Mouse (Mus musculus): ENCODE results near the gene Rcan3.

Gene Rcan3

GRCm38 (mm10) chr4:135411633-135412032 lies 22.0 kb downstream of the Rcan3 start:
- DNase-seq = peak; percentile 57

- peak; percentile 34 for DNase-seq
Observed at GRCm38 (mm10) chr4:135406180-135406579, 27.5 kb downstream of the Rcan3 start.

GRCm38 (mm10) chr4:135404916-135405315 lies 28.7 kb downstream of the Rcan3 start:
- DNase-seq = no peak

GRCm38 (mm10) chr4:135404048-135404447 lies 29.6 kb downstream of the Rcan3 start:
- DNase-seq = no peak

DNA sequence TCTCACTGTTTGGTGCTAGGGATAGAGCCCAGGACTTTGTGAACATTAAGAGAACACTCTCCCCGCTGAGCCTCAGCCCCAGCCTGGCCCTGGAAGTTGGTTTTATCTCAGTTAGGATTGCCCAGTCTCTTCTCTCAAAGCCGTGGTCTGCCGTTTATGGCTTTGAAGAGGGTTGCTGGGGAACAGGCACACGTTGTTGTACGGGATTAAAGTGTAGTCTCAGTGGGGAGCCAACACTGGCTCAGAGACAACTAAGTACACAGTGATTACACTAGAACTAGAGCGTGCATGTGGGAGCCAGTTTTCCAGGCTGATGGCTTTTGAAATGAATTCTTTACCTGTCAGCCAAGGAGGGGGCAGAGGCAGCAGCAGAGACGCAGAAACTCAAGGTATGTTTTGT lies 31.8 kb downstream of the Rcan3 start:
- DNase-seq = no peak

DNA sequence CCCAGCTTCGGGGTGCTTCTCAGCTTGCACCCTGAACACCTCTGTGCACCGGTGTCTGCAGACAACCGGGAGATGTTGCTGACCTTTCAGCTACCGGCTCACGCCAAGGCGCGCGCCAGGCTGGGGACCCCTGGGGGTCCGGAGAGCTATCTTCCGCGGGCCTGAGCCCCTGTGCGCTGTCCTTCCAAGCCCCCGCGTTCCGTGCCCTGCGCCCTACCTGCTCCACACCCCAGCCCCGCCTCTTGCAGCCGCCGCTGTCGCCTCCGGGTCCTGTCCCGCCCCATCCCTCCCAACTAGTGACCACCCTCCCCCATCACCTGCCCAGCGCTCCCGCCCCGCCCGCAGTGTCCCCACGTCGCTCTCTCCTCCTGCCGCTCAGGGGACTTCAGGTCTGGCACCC lies 35.7 kb downstream of the Rcan3 start, which contains the start of gene Ncmap:
Gene Ncmap (minus strand): TSS at position 237 of the 400 bp plus-strand sequence.
- no peak for DNase-seq

DNA sequence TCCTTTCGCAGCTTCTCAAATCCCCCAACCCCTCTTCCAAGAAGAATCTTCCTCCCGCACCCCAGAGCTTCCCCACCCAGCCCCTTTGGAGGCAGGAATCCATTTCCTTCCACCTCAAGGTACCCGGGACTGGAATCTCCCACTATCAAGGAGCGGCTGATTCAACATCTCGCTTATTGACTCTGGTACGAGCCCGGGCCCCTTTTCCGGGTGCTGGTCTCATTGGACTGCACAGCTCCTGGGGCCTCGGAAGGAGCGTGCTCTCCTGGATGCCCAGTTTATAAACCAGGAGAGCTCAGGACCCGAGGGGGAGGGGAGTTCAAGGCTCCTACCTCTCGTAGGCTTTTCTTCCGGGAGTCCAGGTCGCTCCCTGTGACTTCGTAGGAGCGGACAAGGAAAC lies 36.1 kb downstream of the Rcan3 start:
- DNase-seq = no peak

- no peak for DNase-seq
Observed at GRCm38 (mm10) chr4:135396303-135396702, 37.4 kb downstream of the Rcan3 start.

GRCm38 (mm10) chr4:135395375-135395774 lies 38.3 kb downstream of the Rcan3 start:
- DNase-seq = no peak

DNA sequence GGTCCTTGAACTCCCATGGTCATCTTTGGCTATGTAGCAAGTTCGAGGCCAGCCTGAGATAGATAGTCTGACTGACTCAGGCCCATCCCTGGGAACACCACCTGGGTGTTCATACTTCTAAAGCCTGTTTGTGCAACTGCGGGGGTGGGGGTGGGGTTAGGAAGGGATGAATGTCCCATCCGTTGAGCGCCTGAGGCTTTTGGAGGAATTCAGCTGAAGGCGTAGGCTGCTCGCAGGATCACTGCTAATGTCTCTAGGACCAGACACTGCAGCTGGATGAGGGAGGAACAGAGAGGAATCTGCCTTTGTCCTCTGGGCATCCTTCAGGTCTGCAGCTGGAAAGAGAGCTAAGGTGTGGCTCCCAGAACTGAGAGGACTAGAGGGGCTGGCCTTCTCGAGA lies 39.0 kb downstream of the Rcan3 start:
- DNase-seq = no peak

DNA sequence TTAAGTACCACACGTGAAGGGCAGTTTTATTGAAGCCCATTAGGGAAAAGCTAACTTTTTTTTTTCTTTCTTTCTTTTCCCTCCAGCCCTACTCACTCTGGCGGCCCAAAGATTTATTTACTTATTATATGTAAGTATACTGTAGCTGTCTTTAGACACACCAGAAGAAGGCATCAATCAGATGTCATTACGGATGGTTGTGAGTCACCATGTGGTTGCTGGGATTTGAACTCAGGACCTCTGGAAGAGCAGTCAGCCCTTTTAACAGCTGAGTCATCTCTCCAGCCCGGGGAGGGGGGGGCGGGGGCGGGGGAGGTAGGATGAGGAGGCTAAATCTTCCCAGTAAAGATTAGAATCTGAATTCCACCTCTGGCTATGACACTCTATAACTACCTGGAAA lies 40.3 kb downstream of the Rcan3 start:
- DNase-seq = no peak

GRCm38 (mm10) chr4:135392801-135393200 lies 40.9 kb downstream of the Rcan3 start:
- no peak for DNase-seq

DNA sequence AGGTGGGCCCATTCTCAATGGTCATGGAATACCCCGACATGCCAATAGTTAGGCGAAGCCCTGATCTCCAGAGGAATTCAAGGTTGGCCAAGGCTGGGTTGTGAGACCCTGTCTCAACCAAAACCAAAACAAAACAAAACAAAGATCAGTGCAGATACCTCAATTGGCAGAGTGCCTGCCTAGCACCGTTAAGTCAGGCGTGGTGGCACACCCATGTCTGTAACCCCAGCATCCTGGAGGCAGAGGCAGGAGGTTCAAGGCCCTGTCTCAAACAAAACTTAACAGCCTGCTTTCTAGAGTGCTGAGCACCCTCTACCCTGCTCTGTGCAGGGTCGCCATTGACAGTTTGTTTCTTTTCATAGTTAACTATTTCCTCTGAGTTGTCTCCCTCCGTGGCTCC lies 42.6 kb downstream of the Rcan3 start:
- no peak for DNase-seq

- DNase-seq = no peak
Observed at GRCm38 (mm10) chr4:135385614-135386013, 48.0 kb downstream of the Rcan3 start.

DNA sequence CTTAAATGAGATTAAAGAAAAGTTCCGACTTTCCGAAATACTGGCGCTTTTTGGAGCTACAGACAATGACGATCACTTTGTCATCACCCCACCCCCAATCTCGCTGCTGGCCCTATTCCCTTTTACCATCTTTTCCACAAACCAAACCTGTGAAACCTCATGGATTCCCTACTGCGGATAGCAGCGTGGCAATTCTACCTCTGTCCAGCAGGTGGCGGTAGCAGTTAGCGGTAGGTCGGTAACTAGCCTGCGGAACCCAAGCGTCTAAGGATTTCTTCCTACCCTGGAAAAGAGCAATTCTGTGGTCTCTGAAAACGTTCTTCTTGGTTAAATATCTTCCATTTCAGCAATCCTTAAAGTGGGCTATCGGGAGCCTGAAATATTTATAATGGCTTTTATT lies 51.3 kb downstream of the Rcan3 start:
- DNase-seq = peak; percentile 67

- no peak for DNase-seq
Observed at GRCm38 (mm10) chr4:135381355-135381754, 52.3 kb downstream of the Rcan3 start.

DNA sequence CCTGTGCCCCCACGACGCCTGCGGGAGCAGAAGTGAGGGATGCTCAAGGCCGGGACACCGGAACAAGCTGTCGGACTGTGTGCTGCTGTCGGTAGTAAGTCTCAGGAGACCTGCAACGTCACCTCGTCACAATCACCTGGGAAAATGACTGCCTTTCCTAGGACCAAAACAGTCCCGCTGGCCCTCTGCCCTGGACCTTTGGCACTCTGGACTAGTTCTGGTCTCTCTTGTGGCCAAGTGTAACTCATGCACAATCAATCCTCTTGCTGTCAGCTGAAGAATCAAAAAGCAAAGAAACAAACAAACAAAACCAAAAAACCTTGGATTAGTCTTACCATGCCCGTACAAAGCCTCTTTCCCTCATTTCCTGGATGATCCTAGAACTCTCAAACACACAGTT lies 56.4 kb downstream of the Rcan3 start:
- no peak for DNase-seq

- no peak for DNase-seq
Observed at GRCm38 (mm10) chr4:135375444-135375843, 58.2 kb downstream of the Rcan3 start.

DNA sequence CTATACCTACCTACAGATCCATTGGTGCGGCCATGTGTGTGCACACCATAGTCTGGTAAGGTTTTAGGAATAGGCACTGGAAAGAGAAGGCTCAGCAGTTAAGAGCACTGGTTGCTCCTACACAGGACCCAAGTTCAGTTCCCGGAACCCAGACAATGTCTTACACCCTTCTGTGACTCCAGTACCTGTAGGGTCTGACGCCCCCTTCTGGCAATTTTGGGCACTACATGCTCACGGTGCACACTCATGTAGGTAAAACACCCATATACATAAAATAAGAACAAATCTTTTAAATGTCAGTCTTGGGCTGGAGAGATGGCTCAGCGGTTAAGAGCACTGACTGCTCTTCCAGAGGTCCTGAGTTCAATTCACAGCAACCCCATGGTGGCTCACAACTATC lies 60.4 kb downstream of the Rcan3 start:
- DNase-seq = no peak

DNA sequence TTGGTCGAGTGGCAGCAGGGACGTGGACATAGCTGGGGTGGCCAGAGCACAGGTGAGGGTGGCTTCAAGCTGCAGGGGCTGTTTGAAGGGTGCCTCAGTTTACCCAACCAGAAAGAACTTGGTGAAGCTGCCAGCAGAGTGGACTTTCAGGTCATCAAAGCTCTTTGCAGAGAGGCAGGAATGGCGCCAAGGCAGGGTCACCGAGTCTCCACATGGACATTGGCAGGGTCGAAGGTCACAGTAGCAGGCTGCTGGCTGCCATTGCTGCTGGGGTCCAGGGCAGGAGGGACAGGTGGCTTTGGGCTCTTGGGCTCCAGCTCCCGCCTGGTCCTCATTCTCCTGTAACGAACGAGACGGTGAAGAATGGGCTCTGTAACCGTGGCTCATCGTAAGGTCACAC lies 63.3 kb downstream of the Rcan3 start:
- peak; percentile 61 for DNase-seq

DNA sequence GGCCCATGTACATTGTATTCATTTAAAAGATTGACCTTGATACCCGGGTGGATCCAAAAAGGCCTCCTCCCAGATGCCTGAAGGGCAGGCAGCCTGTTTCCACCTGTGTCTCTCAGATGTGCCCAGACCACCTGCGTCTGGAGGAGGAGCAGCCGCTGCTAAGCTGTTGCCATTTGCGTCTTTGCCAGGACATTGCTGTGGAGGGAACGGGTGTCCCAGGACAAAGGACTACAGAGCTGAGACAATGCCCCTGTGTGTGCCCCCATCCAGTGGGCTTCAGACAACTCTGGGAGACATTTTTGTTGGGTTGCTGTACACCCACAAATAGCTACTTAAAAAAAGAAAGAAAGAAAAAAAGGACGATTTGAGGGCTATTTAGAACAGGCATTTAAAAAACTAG lies 70.8 kb downstream of the Rcan3 start:
- no peak for DNase-seq
